Mouse (Mus musculus) heart, adult 11 months (tissue): ENCODE measurements around the gene Sf3b4.
"Not testable (repeated sequence)": the region's sequence is repeated elsewhere in the genome, so short reads cannot be mapped to it uniquely, and the experiment has no call there.

ENCODE experiments used
- DNase-seq: peaks from one replicate; pipeline ENCODE4 v3.0.0; 2022

Sf3b4 gene

GRCm38 (mm10) chr3:96175251-96175650, 3.1 kb downstream of the Sf3b4 start:
- no peak for DNase-seq

DNA sequence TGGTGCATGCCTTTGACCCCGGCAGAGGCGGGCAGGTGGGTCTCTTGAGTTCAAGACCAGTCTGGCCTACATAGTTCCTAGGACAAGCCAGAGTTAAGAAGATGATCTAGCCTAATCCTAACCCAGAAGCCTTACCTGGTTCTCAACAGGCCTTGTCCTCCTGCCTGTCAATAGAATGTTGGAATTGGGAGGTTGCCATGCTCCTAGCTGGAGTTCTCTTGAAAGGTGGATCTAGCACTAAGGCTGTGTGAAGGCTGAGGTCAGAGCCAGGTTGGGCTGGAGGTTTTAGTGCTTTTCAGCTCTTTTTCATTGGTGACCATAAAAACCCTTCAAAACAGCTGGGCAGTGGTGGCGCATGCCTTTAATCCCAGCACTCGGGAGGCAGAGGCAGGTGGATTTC, 6.3 kb downstream of the Sf3b4 start:
- DNase-seq, result no peak

GRCm38 (mm10) chr3:96178902-96179301, 6.8 kb downstream of the Sf3b4 start:
- no peak for DNase-seq

- peak; percentile 96 for DNase-seq
Measured at GRCm38 (mm10) chr3:96179531-96179930, 7.4 kb downstream of the Sf3b4 start.

DNA sequence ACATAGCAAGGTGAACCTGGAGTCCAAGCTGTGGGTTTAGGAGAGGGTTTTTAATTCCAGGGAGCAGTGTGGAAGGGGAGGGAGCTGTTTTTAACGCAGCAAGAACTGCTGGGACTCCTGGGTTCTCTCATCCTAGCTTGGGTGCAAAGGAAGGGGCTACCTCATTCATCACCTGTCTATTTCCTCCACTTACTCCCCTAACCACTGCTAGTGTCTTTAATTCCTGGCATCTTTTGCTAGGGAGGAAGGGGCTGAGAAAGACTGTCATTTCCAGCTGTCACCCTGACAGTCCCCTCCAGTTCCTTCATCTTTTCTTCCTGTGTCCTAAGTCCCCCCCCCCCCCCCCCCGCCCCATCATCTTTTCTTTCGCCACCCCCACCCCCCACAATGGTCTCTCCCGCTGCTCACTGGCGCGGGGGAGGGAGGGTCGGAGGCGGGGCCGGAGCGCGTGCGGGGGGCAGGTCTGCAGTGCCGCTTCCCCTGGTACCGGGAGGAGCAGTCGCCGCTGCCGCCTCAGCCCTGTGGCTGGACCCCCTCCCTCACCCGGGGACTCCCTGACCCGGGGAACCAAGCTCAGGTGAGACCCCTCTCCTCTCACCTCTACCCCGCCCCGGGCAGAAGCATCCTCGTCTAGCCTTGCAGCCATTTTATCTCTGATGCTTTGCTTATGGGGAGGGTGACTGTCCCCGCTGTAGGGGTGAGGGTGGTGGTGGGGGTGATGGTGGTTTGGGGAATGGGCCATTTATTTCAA, 8.8 kb downstream of the Sf3b4 start, which contains the start of gene Sv2a:
Gene Sv2a, plus strand, starts transcription at position 425 of the 751 bp plus-strand sequence.
- DNase-seq, result peak; percentile 95

DNA sequence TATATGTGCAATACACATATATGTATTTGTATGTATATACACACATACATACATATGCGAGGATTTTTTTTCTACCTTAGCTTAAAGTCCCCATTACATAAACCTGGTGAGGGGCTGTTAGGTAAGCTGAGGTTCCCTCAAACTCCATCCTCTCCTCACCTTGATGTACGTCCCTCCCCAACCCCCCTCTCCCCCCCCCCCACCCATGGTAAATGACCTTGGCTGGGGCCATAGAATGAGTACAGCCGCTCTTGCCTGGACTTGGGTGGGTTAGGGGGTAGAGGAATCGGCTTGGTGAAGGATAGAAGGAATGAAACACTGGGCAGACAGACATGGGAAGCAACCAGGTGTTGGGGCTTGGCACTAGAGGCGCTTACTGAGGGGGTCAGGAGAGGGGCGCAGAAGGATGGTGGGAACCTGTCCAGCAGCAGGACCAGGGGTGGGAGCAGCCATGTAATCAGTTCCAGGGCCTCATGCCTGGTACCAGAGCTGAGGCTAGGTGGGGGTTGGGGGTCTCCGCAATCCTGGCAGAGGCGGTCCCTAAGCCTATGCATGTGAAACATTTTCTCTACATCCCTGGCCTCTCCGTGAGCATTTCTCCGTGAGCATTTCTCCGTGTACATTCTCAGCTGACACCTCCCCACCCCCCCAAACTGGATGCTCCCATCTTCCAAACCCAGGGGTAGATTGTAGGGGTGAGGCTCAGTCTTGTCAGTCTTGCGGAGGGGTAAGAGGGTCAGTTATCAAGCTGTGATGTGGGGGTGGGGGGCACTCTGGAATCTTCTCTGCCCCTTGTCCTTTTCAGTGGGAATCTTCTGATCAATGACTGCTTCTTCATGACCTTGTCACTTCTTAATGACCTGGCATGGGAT, 9.6 kb downstream of the Sf3b4 start:
- no peak for DNase-seq

- DNase-seq, result no peak
Measured at GRCm38 (mm10) chr3:96182382-96182776, 10.2 kb downstream of the Sf3b4 start.

DNA sequence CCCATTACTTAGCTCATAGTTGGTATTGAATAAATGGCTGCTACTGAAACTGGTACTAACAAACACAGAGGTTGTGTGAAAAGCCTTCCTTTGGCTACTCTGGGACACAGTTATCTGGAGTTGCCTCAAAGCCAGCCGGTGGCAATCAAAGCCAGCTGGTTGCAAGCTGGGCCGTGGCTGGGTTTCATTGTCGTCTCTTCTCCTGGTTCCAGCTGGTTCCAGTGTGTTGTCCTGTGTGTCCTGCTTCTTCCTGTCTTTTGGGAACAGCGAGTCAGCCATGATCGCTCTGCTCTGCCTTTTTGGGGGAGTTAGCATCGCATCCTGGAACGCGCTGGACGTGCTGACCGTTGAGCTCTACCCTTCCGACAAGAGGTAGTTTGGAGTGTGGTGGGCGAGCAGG, 20.8 kb downstream of the Sf3b4 start:
- no peak for DNase-seq

- no peak for DNase-seq
Measured at GRCm38 (mm10) chr3:96194966-96195365, 22.8 kb downstream of the Sf3b4 start.

DNA sequence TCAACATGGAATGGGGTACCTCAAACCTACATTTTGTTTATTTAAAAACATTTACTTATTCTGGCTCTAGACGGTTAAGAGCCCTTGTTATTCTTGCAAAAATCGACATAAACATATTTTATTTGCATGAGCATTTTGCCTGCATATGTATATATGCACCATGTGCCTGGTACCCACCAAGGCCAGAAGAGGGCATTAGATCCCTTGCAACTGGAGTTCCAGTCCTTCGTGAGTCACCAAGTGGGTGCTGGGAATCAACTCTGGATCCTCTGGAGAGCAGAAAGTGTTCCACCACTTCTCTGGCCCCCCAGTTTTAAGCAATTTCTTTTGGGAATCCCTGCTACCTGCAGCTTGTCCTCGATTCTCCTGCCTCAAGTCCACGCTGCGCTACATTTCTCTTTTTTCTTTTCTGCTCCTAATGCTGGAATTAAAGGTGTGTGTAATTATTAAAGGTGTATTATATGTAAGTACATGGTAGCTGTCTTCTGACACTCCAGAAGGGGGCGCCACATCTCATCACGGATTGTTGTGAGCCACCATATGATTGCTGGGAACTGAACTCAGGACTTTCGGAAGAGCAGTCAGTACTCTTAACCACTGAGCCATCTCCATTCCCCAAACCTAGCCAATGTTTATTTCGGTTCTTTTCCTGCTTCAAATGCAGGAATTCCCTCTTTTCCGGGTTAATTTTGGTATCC, 23.6 kb downstream of the Sf3b4 start:
- no peak for DNase-seq

DNA sequence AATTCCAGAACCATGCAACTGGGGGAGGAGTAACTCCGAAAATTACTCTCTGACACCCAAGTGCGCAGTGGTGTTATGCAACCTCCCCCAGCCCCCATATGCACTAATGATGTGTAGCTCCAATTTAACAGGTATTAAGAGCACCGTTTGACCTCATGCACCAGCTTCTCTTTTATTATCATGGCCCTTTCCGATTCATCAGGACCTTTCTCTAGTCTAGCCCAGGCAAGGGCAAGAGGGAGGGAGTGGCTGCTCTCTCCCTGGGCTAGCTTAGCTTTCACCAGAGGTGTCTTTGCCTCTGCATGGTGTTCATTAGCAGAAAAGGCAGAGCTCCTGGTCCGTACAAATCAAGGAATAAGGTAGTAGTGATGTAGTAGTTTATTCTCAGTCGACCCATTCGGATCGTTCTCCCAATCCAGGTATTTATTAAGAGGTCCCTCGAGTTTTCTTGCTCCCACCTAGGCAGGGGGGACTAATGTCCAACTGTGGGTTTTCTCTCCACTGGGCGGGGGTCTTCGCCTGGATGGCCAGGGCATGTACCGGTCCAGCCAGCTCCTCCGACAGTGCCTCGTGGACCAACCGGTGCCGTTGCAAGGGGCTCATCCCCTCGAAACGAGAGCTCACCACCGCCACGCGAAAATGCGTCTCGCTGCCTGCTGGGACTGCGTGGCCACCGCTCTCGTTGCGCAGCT, 24.5 kb downstream of the Sf3b4 start:
- DNase-seq, result no peak

GRCm38 (mm10) chr3:96197129-96197749, 25.1 kb downstream of the Sf3b4 start:
- DNase-seq, result peak; percentile 99

GRCm38 (mm10) chr3:96198181-96198580, 26.0 kb downstream of the Sf3b4 start:
- no peak for DNase-seq

- DNase-seq, result not testable (repeated sequence)
Measured at GRCm38 (mm10) chr3:96198601-96199251, 26.6 kb downstream of the Sf3b4 start.

- DNase-seq, result no peak
Measured at GRCm38 (mm10) chr3:96199731-96200130, 27.6 kb downstream of the Sf3b4 start.

DNA sequence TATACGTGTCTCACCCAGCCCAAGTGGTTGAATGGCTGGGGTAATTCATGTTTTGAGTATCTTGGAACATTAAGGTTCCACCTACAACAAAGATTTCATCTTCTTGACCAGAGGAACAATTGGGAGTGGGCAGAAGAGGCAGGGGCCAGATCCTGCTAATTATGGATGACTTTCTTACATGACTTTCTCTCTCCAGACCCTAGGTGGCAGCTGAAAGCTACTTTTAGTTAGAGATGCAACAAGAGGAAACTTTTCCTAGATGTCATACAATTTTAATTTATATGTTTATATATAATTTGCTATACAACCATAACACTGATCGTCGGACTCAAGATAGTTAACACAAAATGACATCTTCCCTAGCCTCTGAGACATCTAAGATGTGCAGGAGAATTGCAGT, 35.7 kb downstream of the Sf3b4 start:
- DNase-seq, result no peak

DNA sequence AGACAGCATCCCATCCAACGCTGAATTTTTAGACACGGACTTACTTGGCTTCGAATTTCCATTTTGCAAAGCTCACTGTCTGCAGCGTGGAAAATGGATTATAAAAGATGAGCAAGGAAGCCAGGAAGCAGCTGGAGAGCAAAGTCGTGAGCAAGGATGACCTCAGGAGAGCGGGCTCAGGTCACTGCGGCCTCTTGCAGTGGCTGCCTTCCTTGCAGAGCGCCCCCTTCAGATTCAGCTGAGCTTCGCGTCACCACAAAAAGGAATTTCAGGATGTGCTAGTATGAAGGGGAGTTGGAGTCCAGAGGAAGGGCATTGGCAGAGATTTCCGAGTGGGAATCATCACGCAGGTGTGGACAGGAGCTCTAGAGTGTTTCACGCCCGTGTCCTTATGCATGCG, 37.1 kb downstream of the Sf3b4 start:
- DNase-seq, result no peak

DNA sequence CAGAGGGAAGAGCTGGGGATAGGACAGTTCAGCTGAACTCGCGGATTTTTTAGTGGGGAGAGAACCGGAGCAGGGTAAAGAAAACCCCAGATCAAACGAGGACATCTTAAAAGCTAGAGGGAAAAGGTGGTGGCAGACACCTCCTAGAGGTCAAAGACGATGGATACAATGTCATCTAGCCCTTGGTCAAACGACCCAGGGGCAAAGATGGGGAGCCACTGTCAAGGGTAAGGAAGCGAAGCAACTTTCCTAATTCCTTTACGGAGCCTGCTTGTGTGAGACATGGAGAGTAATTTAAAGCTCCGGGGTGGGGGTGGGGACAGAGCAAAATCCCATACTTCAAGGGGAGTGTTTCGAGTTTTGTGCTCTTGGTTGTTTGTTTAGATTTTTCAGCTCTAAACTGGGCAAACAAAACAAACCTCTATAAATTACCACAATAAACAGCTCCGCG, 47.1 kb downstream of the Sf3b4 start:
- DNase-seq, result peak; percentile 94

- DNase-seq, result peak; percentile 99
Measured at GRCm38 (mm10) chr3:96219661-96220130, 47.6 kb downstream of the Sf3b4 start, which contains the start of the genes Bola1 and Hist2h2ab. Bola1 (minus strand) TSS chr3:96219709. Hist2h2ab (plus strand) TSS chr3:96219865.

GRCm38 (mm10) chr3:96220131-96220764, 48.1 kb downstream of the Sf3b4 start:
- DNase-seq, result not testable (repeated sequence)
